Comparison of ENCODE assay signal across 19 mouse cellular contexts in genomic region chr6:40430878-40431277, GRCm38 (mm10). TPM values are rescaled to one million over a fixed set of nuclear protein-coding genes. Genes with fewer than 3 reads are reported as not detected.
A peak's percentile ranks its signal among the peaks of the same experiment; 100 is the strongest.
DNase-seq lines count a peak whose midpoint lies in the region; ATAC-seq and TF ChIP-seq lines count a peak whose summit lies in the region.
"Had no signal": no experiment of that assay in that cellular context is flagged by ENCODE, and none has a peak within 500 bp of the region (broad histone marks: within the 10 kb centered on the region; RNA-seq: fewer than 3 reads in every experiment).

No protein-coding gene starts in this region.

- H3K79me2 ChIP-seq in heart, adult 2 months (replicated peaks; ENCODE audit: control insufficient read depth, insufficient read depth, low read length) = no peaks in the 10 kb centered on the region; the same call in 1 of the 2 replicates

- H3K9me3 ChIP-seq in intestine, embryonic 14.5 days (ENCODE audit: control insufficient read depth, low read length) = no peaks in the 10 kb centered on the region
- H3K9me3 ChIP-seq: heart, embryonic 15.5 days; liver, embryonic 15.5 days; megakaryocyte, embryonic 14.5 days had no signal

- WGBS in heart, adult 2 months = 71% methylated on average over 3 of the region's 3 CpGs
- 14% methylated on average over 3 of the region's 3 CpGs for WGBS in cerebellum, adult 2 months
- 60% methylated on average over 3 of the region's 3 CpGs for WGBS in intestine, embryonic 14.5 days

- no peak overlapping the region for H3K27ac ChIP-seq in heart, adult 2 months
- H3K27ac ChIP-seq in cerebellum, adult 2 months (ENCODE audit: insufficient read depth, low read length) = peak overlapping the region; percentile 31
- H3K27ac ChIP-seq in intestine, embryonic 14.5 days (ENCODE audit: low read depth) = no peak overlapping the region
- H3K27ac ChIP-seq: heart, embryonic 15.5 days; liver, embryonic 15.5 days had no signal

- no peaks in the 10 kb centered on the region for H3K36me3 ChIP-seq in heart, adult 2 months (ENCODE audit: control insufficient read depth, insufficient read depth, low read length)
- H3K36me3 ChIP-seq in intestine, embryonic 14.5 days (ENCODE audit: control insufficient read depth, insufficient read depth, low read length) = no peaks in the 10 kb centered on the region
- H3K36me3 ChIP-seq: heart, embryonic 15.5 days; liver, embryonic 15.5 days had no signal

- no peak for TF ChIP-seq CTCF in heart, adult 2 months (IDR thresholded peaks at IDR 0.05)
- no peak for TF ChIP-seq CTCF in cerebellum, adult 2 months (IDR thresholded peaks at IDR 0.05; ENCODE audit: borderline replicate concordance, insufficient read depth, low read depth, low read length)

- H3K27me3 ChIP-seq in heart, adult 2 months (ENCODE audit: control insufficient read depth, insufficient read depth, low read length) = no peaks in the 10 kb centered on the region
- no peaks in the 10 kb centered on the region for H3K27me3 ChIP-seq in cerebellum, adult 2 months (ENCODE audit: control insufficient read depth, insufficient read depth, low read length)
- H3K27me3 ChIP-seq in intestine, embryonic 14.5 days (replicated peaks; ENCODE audit: control insufficient read depth, insufficient read depth, low read length) = no peaks in the 10 kb centered on the region

- no peak for TF ChIP-seq EP300 in heart, adult 2 months (IDR thresholded peaks at IDR 0.05; ENCODE audit: insufficient read depth, low read depth, low read length)

- intact Hi-C loops in heart, adult 2 months (cut with DNase I) = no loop called here

- H3K4me1 ChIP-seq in heart, adult 2 months (ENCODE audit: control insufficient read depth, insufficient read depth, low read length) = no peaks in the 10 kb centered on the region
- peaks cover 41% of the 10 kb centered on the region; the same call in 1 of the 2 replicates for H3K4me1 ChIP-seq in cerebellum, adult 2 months (ENCODE audit: control insufficient read depth, insufficient read depth, low read length)
- H3K4me1 ChIP-seq in intestine, embryonic 14.5 days (replicated peaks; ENCODE audit: control insufficient read depth, insufficient read depth, low read length) = peaks cover 18% of the 10 kb centered on the region; the same call in 1 of the 2 replicates

- H3K4me3 ChIP-seq in heart, adult 2 months = no peak overlapping the region
- H3K4me3 ChIP-seq in cerebellum, adult 2 months (replicated peaks; ENCODE audit: insufficient read depth, low read depth, low read length) = peak overlapping the region; percentile 28
- H3K4me3 ChIP-seq in intestine, embryonic 14.5 days (ENCODE audit: low read depth, low read length) = no peak overlapping the region
- H3K4me3 ChIP-seq: heart, embryonic 15.5 days; liver, embryonic 15.5 days; megakaryocyte, embryonic 14.5 days had no signal

- DNase-seq in heart, adult 11 months = peak; percentile 63
- DNase-seq in heart, adult 2 months = no peak
- DNase-seq in 3T3-L1 (ENCODE audit: low read depth, low spot score) = peak; percentile 39
- DNase-seq in cerebellum, adult 2 months = peak; percentile 75 to 80
- DNase-seq in intestine, embryonic 14.5 days (ENCODE audit: low spot score) = peak; percentile 47
- DNase-seq in thymus, postnatal 14 days = no peak
- DNase-seq: gastrocnemius, postnatal 14 days; thymus, postnatal 25 days had no signal

- H3K4me2 ChIP-seq in intestine, embryonic 14.5 days (ENCODE audit: low read length) = peak overlapping the region; percentile 2; the same call in 1 of the 2 replicates
- H3K4me2 ChIP-seq: heart, embryonic 15.5 days; liver, embryonic 15.5 days had no signal

- no peak for TF ChIP-seq POLR2A in heart, adult 2 months (IDR thresholded peaks at IDR 0.05; ENCODE audit: insufficient read depth, low read depth, low read length)
- TF ChIP-seq POLR2A in cerebellum, adult 2 months (IDR thresholded peaks at IDR 0.05; ENCODE audit: borderline replicate concordance, insufficient read depth, low read length) = no peak

- no peak overlapping the region for H3K9ac ChIP-seq in heart, adult 2 months (ENCODE audit: low read depth, low read length)
- no peak overlapping the region for H3K9ac ChIP-seq in intestine, embryonic 14.5 days (ENCODE audit: low read length)
- H3K9ac ChIP-seq: heart, embryonic 15.5 days; liver, embryonic 15.5 days had no signal

- ATAC-seq in intestine, embryonic 14.5 days (replicated peaks; ENCODE audit: low FRiP score, low TSS enrichment, low read depth) = no peak
- no peak for ATAC-seq in megakaryocyte progenitor cell, adult 5-6 weeks (replicated peaks; ENCODE audit: poor library complexity)
- ATAC-seq in erythroid progenitor cell, adult 5-6 weeks (replicated peaks; ENCODE audit: low FRiP score, poor library complexity, severe bottlenecking) = no peak
- ATAC-seq: Patski had no signal

RNA-seq across cellular contexts. Expression of gene E330009J07Rik, which starts 5.1 kb away (rescaled TPM):
- total RNA-seq in heart, adult 2 months (2021) = 1 to 10 TPM; 2.5 to 4.5 TPM
- polyA plus RNA-seq in heart, adult 2 months (2012; rRNA removed) = 1.7 and 3.5 TPM in 2 replicates
- 64.6 and 67.0 TPM in 2 replicates for polyA plus RNA-seq in cerebellum, adult 2 months (2012; rRNA removed)
- 10.1 and 10.3 TPM in 2 replicates for polyA plus RNA-seq in intestine, embryonic 14.5 days (2014; fragmentation: Nextera tagmentation; extraction: Ambion mirVana)
- 7.0 and 9.2 TPM in 2 replicates for total RNA-seq in megakaryocyte progenitor cell, adult 5-6 weeks (2015)
- 12.3 and 12.5 TPM in 2 replicates for total RNA-seq in megakaryocyte progenitor cell, adult 5-6 weeks (2017)
- total RNA-seq in erythroid progenitor cell, adult 5-6 weeks (2015; ENCODE audit: low replicate concordance) = 2.9 TPM in 1 of 2 replicates, not detected in the other
- total RNA-seq in erythroid progenitor cell, adult 5-6 weeks (2017; ENCODE audit: low replicate concordance) = 1.3 and 3.9 TPM in 2 replicates

RNA-seq across cellular contexts. Expression of gene Wee2, which starts 8.0 kb away (rescaled TPM):
- total RNA-seq in heart, adult 2 months (2021) = not detected
- polyA plus RNA-seq in heart, adult 2 months (2012; rRNA removed) = not detected in 2 replicates
- 0.28 and 0.41 TPM in 2 replicates for polyA plus RNA-seq in cerebellum, adult 2 months (2012; rRNA removed)
- polyA plus RNA-seq in intestine, embryonic 14.5 days (2014; fragmentation: Nextera tagmentation; extraction: Ambion mirVana) = not detected in 2 replicates
- not detected in 2 replicates for total RNA-seq in megakaryocyte progenitor cell, adult 5-6 weeks (2015)
- not detected in 2 replicates for total RNA-seq in megakaryocyte progenitor cell, adult 5-6 weeks (2017)
- total RNA-seq in erythroid progenitor cell, adult 5-6 weeks (2015; ENCODE audit: low replicate concordance) = not detected in 2 replicates
- total RNA-seq in erythroid progenitor cell, adult 5-6 weeks (2017; ENCODE audit: low replicate concordance) = not detected in 2 replicates
- total RNA-seq: adrenal gland, adult 8-10 months; common myeloid progenitor, adult 5-6 weeks; gastrocnemius, postnatal 14 days; left cerebral cortex, postnatal 25 days had no signal
- polyA plus RNA-seq: CD4-positive, CD25-positive, alpha-beta regulatory T cell, adult 4 months; heart, embryonic 15.5 days; large intestine, adult 2 months; liver, embryonic 15.5 days; Patski had no signal

RNA-seq across cellular contexts. Expression of gene Ssbp1, which starts 40.3 kb away (rescaled TPM):
- total RNA-seq in heart, adult 2 months (2021) = 10 to 100 TPM; 32.0 to 36.5 TPM
- 12.7 and 18.3 TPM in 2 replicates for polyA plus RNA-seq in heart, adult 2 months (2012; rRNA removed)
- 44.5 and 47.0 TPM in 2 replicates for polyA plus RNA-seq in cerebellum, adult 2 months (2012; rRNA removed)
- 152 and 163 TPM in 2 replicates for polyA plus RNA-seq in intestine, embryonic 14.5 days (2014; fragmentation: Nextera tagmentation; extraction: Ambion mirVana)
- total RNA-seq in megakaryocyte progenitor cell, adult 5-6 weeks (2015) = 155 and 183 TPM in 2 replicates
- 98.6 and 141 TPM in 2 replicates for total RNA-seq in megakaryocyte progenitor cell, adult 5-6 weeks (2017)
- total RNA-seq in erythroid progenitor cell, adult 5-6 weeks (2015; ENCODE audit: low replicate concordance) = 22.0 and 46.1 TPM in 2 replicates
- total RNA-seq in erythroid progenitor cell, adult 5-6 weeks (2017; ENCODE audit: low replicate concordance) = 11.0 and 11.8 TPM in 2 replicates

Comparison
In these comparisons a context has a peak if more than half of its experiments do, and no peak if none do; other contexts are left out.
1. DNase-seq: peak in heart, adult 11 months (single experiment), 3T3-L1 (single experiment), cerebellum, adult 2 months (2 of 2) and intestine, embryonic 14.5 days (single experiment); none in heart, adult 2 months (0 of 2) and thymus, postnatal 14 days (single experiment).